Mouse (Mus musculus) hindbrain, embryonic 16.5 days (tissue): ENCODE measurements around the gene Atraid. TPM values are rescaled to one million over a fixed set of nuclear protein-coding genes. Genes with fewer than 3 reads are reported as not detected.
"Not testable (repeated sequence)": the region's sequence is repeated elsewhere in the genome, so short reads cannot be mapped to it uniquely, and the experiment has no call there.

ENCODE experiments used
- ATAC-seq: fragments of 200-750 bp; cut with Nextera tagmentation; 2 replicates; pipeline ENCODE4 v1.8.0; 2017; ENCODE audit warnings: moderate TSS enrichment, moderate library complexity
- H3K27ac ChIP-seq: fragments of 300-500 bp; sonication (generic); 2 replicates; pipeline ENCODE4 v1.5.1; 2014; ENCODE audit warnings: low read depth, mild to moderate bottlenecking, control low read depth, low read length, moderate library complexity
- H3K27me3 ChIP-seq: fragments of 300-500 bp; sonication (generic); replicated peaks from 2 replicates; pipeline ENCODE4 v1.6.1; 2014; ENCODE audit warnings: low read length; ENCODE audit not compliant: control insufficient read depth, insufficient read depth
- H3K36me3 ChIP-seq: fragments of 300-500 bp; sonication (generic); 2 replicates; pipeline ENCODE4 v1.6.1; 2014; ENCODE audit warnings: mild to moderate bottlenecking, low read length, moderate library complexity, mixed read lengths; ENCODE audit not compliant: control insufficient read depth, insufficient read depth
- H3K4me1 ChIP-seq: fragments of 300-500 bp; sonication (generic); 2 replicates; pipeline ENCODE4 v1.6.1; 2014; ENCODE audit warnings: low read depth, low read length; ENCODE audit not compliant: control insufficient read depth, insufficient read depth
- H3K4me2 ChIP-seq: fragments of 300-500 bp; sonication (generic); 2 replicates; pipeline ENCODE4 v1.6.1; 2014; ENCODE audit warnings: mild to moderate bottlenecking, low read length, control low read depth, moderate library complexity
- H3K4me3 ChIP-seq: fragments of 300-500 bp; sonication (generic); 2 replicates; pipeline ENCODE4 v1.5.1; 2014; ENCODE audit warnings: mild to moderate bottlenecking, low read length, control low read depth, moderate library complexity
- H3K9ac ChIP-seq: fragments of 300-500 bp; sonication (generic); 2 replicates; pipeline ENCODE4 v1.6.1; 2014; ENCODE audit warnings: low read depth, mild to moderate bottlenecking, control low read depth, low read length, moderate library complexity
- H3K9me3 ChIP-seq: fragments of 300-500 bp; sonication (generic); 2 replicates; pipeline ENCODE4 v1.6.1; 2014; ENCODE audit warnings: mild to moderate bottlenecking, low read length, moderate library complexity; ENCODE audit not compliant: control insufficient read depth
- WGBS: fragments of 180-500 bp; shearing (Covaris S2); extraction: QIAGEN DNeasy Blood & Tissue Kit; methylation state at CpG from one replicate; pipeline ENCODE4 v1.1.7; 2014; 5-methylcytosine and 5-hydroxymethylcytosine counted together
- polyA plus RNA-seq: library from polyadenylated mRNA; unstranded; fragments of >200 nt; fragmentation: Nextera tagmentation; extraction: Ambion mirVana; gene quantifications from 2 replicates; pipeline ENCODE4 v1.2.1, GENCODE M21; 2015

Gene Atraid
- polyA plus RNA-seq, 1 experiment from 2014 or later = 195 TPM

GRCm38 (mm10) chr5:31048763-31049641, 890 bp downstream of the Atraid start, which contains the start of gene Slc5a6:
Gene Slc5a6, minus strand, starts transcription at chr5:31048924.
- Histone ChIP-seq H3K36me3 (peaks cover 4% of the 10 kb centered on the region; the same call in 1 of the 2 replicates), H3K4me2 (peak within 1 kb of the TSS; percentile 81), H3K4me3 (peak within 1 kb of the TSS; percentile 75), H3K9ac (peak within 1 kb of the TSS; percentile 88), H3K9me3 (no peaks in the 10 kb centered on the region), H3K27me3 (no peaks in the 10 kb centered on the region), H3K4me1 (peaks cover 11% of the 10 kb centered on the region), H3K27ac (peak within 1 kb of the TSS; percentile 97)
- under 1% methylated on average over 23 of the region's 23 CpGs for WGBS
- peak; percentile 60 for ATAC-seq

GRCm38 (mm10) chr5:31050427-31050826, 2.3 kb downstream of the Atraid start:
- Histone ChIP-seq H3K9ac (no peak overlapping the region), H3K27me3 (no peaks in the 10 kb centered on the region), H3K27ac (no peak overlapping the region), H3K36me3 (no peaks in the 10 kb centered on the region), H3K4me2 (no peak overlapping the region), H3K9me3 (no peaks in the 10 kb centered on the region), H3K4me1 (peaks cover 15% of the 10 kb centered on the region), H3K4me3 (no peak overlapping the region)
- ATAC-seq = no peak

DNA sequence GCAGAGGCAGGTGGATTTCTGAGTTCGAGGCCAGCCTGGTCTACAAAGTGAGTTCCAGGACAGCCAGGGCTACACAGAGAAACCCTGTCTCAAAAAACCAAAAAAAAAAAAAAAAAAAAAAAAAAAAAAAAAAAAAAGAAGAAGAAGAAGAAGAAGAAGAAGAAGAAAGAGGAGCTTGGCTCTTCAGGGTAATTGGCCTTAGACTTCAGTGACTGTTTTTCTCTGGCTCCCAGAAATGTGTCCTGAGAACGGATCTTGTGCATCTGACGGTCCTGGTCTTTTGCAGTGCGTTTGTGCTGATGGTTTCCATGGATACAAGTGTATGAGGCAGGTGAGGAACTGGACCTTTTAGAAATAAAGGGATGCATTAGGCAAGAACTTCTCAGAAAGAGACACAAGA, 5.6 kb downstream of the Atraid start:
- H3K27ac ChIP-seq, H3K9me3 ChIP-seq, H3K27me3 ChIP-seq, ATAC-seq, H3K36me3 ChIP-seq: not testable (repeated sequence)
- WGBS = 47% methylated on average over 4 of the region's 4 CpGs
- Histone ChIP-seq H3K9ac (peak overlapping the region; percentile 64; the same call in 1 of the 2 replicates), H3K4me3 (peak overlapping the region; percentile 76), H3K4me1 (peaks cover 17% of the 10 kb centered on the region), H3K4me2 (peak overlapping the region; percentile 97)

DNA sequence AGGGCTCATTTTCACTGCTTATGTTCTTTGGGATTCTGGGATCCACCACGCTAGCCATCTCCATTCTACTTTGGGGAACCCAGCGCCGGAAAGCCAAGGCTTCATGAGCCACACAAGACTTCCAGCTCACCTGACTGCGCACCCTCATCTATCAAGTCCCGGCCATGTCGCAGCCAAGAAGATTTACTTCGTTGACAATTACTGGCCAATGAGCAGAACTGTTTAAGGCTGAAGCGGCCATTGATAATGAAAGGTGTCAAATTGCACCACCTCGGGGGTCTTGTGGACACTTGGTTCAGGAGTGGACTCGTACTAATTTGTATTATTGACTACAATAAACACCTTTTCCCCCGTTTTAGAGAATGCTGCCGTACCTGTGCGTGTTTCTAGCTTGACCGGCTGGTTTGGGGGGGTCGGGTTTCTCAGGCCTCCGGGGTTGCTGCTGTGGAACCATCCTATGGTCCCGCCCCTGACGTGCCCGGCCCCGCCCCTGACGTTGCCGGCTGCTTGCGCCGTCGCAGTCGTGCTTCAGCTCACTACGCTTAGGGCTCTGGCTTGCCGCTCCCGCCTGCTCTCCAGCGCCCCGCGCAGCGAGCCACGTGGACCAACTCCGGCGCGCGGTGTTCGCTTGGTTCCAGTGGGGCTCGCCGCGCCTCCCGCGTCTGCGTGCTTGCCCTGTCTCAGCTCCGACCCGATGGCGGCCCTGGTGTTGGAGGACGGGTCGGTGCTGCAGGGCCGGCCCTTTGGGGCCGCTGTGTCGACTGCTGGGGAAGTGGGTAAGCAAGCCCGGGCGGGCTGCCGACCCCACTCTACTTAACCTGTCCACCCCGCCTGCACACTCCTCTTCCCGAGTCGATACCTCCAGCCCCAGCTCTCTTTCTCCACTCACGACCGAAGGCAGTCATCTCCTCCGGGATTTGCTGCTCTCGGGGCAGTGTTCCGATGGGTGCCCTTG, 6.4 kb downstream of the Atraid start, which contains the start of gene Cad:
TSS of gene Cad (plus strand) at position 520 of the 955 bp plus-strand sequence.
- under 1% methylated on average over 48 of the region's 64 CpGs for WGBS

DNA sequence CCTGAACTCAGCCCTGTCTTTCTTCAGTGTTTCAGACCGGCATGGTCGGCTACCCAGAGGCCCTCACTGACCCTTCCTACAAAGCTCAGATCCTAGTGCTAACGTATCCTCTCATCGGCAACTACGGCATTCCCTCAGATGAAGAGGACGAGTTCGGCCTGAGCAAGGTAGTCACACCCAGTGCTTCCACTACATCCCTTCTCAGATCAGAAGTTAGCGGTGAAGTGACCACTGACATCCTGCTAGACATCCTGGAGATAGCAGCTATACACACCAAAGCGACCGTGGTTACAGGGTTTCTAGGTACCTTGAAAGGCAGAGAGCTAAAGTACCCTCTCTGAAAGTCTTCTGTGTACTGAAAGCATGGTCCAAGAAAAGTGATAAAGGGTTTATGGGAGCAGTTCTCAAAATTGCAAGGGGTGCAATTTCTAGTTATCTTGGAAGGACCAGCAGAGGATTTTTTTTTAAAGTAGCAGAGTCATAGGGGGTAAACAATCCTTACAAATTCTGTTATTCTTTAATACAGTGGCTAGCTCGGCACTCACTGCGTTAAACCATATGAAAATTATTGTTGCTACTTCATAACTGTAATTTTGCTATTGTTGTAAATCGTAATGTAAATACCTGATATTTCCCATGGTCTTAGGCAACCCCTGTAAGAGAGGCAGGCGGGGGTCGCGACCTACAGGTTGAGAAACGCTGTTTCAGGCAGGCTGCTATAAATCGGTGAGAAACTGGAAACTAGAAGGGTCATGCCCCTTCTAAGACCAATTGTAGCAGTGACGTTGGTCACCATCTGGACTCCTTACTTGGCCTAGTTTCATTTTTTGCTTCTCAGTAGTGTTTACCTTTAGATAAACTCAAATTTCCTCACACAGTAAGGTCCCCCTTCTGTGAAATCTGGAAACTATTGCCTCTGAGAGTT, 7.4 kb downstream of the Atraid start:
- WGBS = 20% methylated on average over 19 of the region's 19 CpGs
- peaks cover 13% of the 10 kb centered on the region for H3K4me1 ChIP-seq
- H3K27me3 ChIP-seq = no peaks in the 10 kb centered on the region
- peak overlapping the region; percentile 76 for H3K4me3 ChIP-seq
- peak; percentile 3; the same call in 1 of the 2 replicates for ATAC-seq
- peaks cover 6% of the 10 kb centered on the region for H3K36me3 ChIP-seq
- no peaks in the 10 kb centered on the region for H3K9me3 ChIP-seq
- H3K9ac ChIP-seq = peak overlapping the region; percentile 88
- H3K4me2 ChIP-seq = peak overlapping the region; percentile 97
- peak overlapping the region; percentile 80; the same call in 1 of the 2 replicates for H3K27ac ChIP-seq

More for the DNA sequence above, 6.4 kb downstream of the Atraid start, which contains the start of gene Cad:
- Histone ChIP-seq H3K36me3 (no peaks in the 10 kb centered on the region; the same call in 1 of the 2 replicates), H3K4me2 (peak within 1 kb of the TSS; percentile 97), H3K4me3 (peak within 1 kb of the TSS; percentile 76), H3K4me1 (peaks cover 15% of the 10 kb centered on the region), H3K27me3 (no peaks in the 10 kb centered on the region), H3K27ac (peak within 1 kb of the TSS; percentile 80), H3K9me3 (no peaks in the 10 kb centered on the region), H3K9ac (peak within 1 kb of the TSS; percentile 88)
- peak; percentile 98 for ATAC-seq

DNA sequence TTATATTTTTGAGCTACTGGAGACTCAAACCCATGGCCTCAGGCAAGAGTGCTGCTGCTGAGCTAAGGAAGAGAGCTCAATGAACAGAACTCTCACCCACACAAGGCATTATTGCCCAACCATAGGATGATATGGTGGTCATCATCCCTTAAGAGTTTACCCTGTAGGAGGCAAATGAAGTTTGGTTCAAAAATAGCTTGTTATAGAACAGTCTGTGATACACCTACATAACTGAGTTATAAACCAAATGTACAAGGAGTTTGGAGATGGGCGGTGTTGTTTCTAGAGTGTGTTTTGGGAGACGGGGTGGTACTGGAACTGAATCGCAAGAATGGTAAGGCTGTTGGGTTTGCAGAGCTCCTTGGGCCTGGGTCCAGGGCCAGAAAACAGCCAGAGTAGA, 21.7 kb downstream of the Atraid start:
- H3K9me3 ChIP-seq = no peaks in the 10 kb centered on the region
- no peak for ATAC-seq
- H3K27ac ChIP-seq = no peak overlapping the region
- no peaks in the 10 kb centered on the region for H3K4me1 ChIP-seq
- peaks cover 66% of the 10 kb centered on the region for H3K36me3 ChIP-seq
- H3K4me3 ChIP-seq = no peak overlapping the region
- no peak overlapping the region for H3K9ac ChIP-seq
- WGBS = 98% methylated on average over 3 of the region's 3 CpGs
- H3K4me2 ChIP-seq = no peak overlapping the region
- no peaks in the 10 kb centered on the region for H3K27me3 ChIP-seq

DNA sequence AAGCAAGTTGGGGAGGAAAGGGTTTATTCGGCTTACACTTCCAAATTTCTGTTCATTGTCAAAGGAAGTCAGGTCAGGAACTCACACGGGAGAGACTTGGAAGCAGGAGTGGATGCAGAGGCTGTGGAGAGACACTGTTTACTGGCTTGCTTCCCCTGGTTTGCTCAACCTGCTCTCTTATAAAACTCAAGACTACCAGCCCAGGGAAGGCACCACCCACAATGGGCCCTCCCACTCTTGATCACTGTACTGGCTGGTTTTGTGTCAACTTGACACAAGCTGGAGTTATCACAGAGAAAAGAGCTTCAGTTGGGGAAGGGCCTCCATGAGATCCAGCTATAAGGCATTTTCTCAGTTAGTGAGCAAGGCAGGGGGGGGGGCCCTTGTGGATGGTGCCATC, 22.9 kb downstream of the Atraid start:
- ATAC-seq = no peak
- Histone ChIP-seq H3K27me3 (no peaks in the 10 kb centered on the region), H3K4me3 (no peak overlapping the region), H3K4me1 (no peaks in the 10 kb centered on the region), H3K36me3 (peaks cover 74% of the 10 kb centered on the region), H3K4me2 (no peak overlapping the region), H3K9me3 (no peaks in the 10 kb centered on the region), H3K9ac (no peak overlapping the region), H3K27ac (no peak overlapping the region)
- 67% methylated on average over 2 of the region's 2 CpGs for WGBS

GRCm38 (mm10) chr5:31071821-31072220, 23.7 kb downstream of the Atraid start:
- no peaks in the 10 kb centered on the region for H3K4me1 ChIP-seq
- no peak overlapping the region for H3K4me2 ChIP-seq
- H3K4me3 ChIP-seq = no peak overlapping the region
- H3K36me3 ChIP-seq = peaks cover 76% of the 10 kb centered on the region
- H3K9ac ChIP-seq = no peak overlapping the region
- no peaks in the 10 kb centered on the region for H3K9me3 ChIP-seq
- H3K27me3 ChIP-seq = no peaks in the 10 kb centered on the region
- no peak overlapping the region for H3K27ac ChIP-seq
- WGBS = 96% methylated on average over 11 of the region's 11 CpGs
- ATAC-seq = no peak
